Mouse (Mus musculus): ENCODE data around the gene Pde2a.

- no peak for TF ChIP-seq GATA1 (IDR thresholded peaks at IDR 0.05; ENCODE audit: low read length)
- TF ChIP-seq TAL1 (IDR thresholded peaks at IDR 0.05; ENCODE audit: low read length) = no peak
These were observed 44.7 kb upstream of the Pde2a start for GRCm38 (mm10) chr7:101376701-101377340.

Data from erythroblast, embryonic 14.5 days (primary cell).